Comparison of ENCODE assay signal across 8 mouse cellular contexts in genomic region chr17:12031203-12031942, GRCm38 (mm10).
DNase-seq lines count a peak whose midpoint lies in the region; ATAC-seq and TF ChIP-seq lines count a peak whose summit lies in the region.

No protein-coding gene starts in this region.

- no peak overlapping the region for H3K9ac ChIP-seq in forebrain, postnatal 0 days
- no peak overlapping the region for H3K9ac ChIP-seq in hindbrain, embryonic 12.5 days
- no peak overlapping the region for H3K9ac ChIP-seq in lung, embryonic 16.5 days (ENCODE audit: low read length)

- peak; percentile 75 for TF ChIP-seq CTCF in forebrain, postnatal 0 days (IDR thresholded peaks at IDR 0.05; ENCODE audit: low read depth)

- no peaks in the 10 kb centered on the region for H3K27me3 ChIP-seq in forebrain, postnatal 0 days (ENCODE audit: insufficient read depth, low read length)
- no peaks in the 10 kb centered on the region for H3K27me3 ChIP-seq in hindbrain, embryonic 12.5 days
- no peaks in the 10 kb centered on the region for H3K27me3 ChIP-seq in lung, embryonic 16.5 days (ENCODE audit: control insufficient read depth, insufficient read depth, low read depth, low read length)

- H3K27ac ChIP-seq in forebrain, postnatal 0 days (ENCODE audit: low read depth, low read length) = no peak overlapping the region
- H3K27ac ChIP-seq in hindbrain, embryonic 12.5 days = peak overlapping the region; percentile 35; the same call in 1 of the 2 replicates
- no peak overlapping the region for H3K27ac ChIP-seq in lung, embryonic 16.5 days (ENCODE audit: low read length)

- no peak overlapping the region for H3K4me3 ChIP-seq in forebrain, postnatal 0 days (ENCODE audit: low read depth, low read length)
- H3K4me3 ChIP-seq in hindbrain, embryonic 12.5 days = 0 out of 2 replicates have a peak overlapping the region, but pooled peaks have one; percentile 6
- no peak overlapping the region for H3K4me3 ChIP-seq in lung, embryonic 16.5 days (ENCODE audit: low read length)

- no peaks in the 10 kb centered on the region for H3K9me3 ChIP-seq in forebrain, postnatal 0 days (ENCODE audit: low read length)
- H3K9me3 ChIP-seq in hindbrain, embryonic 12.5 days (replicated peaks) = no peaks in the 10 kb centered on the region
- no peaks in the 10 kb centered on the region for H3K9me3 ChIP-seq in lung, embryonic 16.5 days (ENCODE audit: control insufficient read depth, low read length)

- no peaks in the 10 kb centered on the region for H3K36me3 ChIP-seq in forebrain, postnatal 0 days (ENCODE audit: insufficient read depth)
- H3K36me3 ChIP-seq in hindbrain, embryonic 12.5 days = no peaks in the 10 kb centered on the region
- H3K36me3 ChIP-seq in lung, embryonic 16.5 days (ENCODE audit: control insufficient read depth, insufficient read depth, low read length) = no peaks in the 10 kb centered on the region

- peak; percentile 50 for DNase-seq in MEL-GATA-1-ER (ENCODE audit: extremely low read depth, low read depth)
- peak; percentile 42 for DNase-seq in cerebellum, adult 11 months
- peak; percentile 86 for DNase-seq in forebrain, postnatal 0 days
- peak; percentile 81 to 83 for DNase-seq in layer of hippocampus, postnatal 10 days (ENCODE audit: low spot score in 2 of 2)
- DNase-seq in retina, adult 2 months (ENCODE audit: low read depth, low spot score) = peak; percentile 36

- H3K4me2 ChIP-seq in forebrain, postnatal 0 days (ENCODE audit: low read depth) = peak overlapping the region; percentile 28
- H3K4me2 ChIP-seq in hindbrain, embryonic 12.5 days (replicated peaks) = peak overlapping the region; percentile 24
- 0 out of 2 replicates have a peak overlapping the region, but pooled peaks have one; percentile 15 for H3K4me2 ChIP-seq in lung, embryonic 16.5 days (ENCODE audit: low read depth, low read length)

- ATAC-seq in forebrain, postnatal 0 days = peak; percentile 80
- peak; percentile 66 for ATAC-seq in hindbrain, embryonic 12.5 days (ENCODE audit: low FRiP score)
- peak; percentile 17; the same call in 1 of the 2 replicates for ATAC-seq in lung, embryonic 16.5 days (ENCODE audit: low read depth)
- ATAC-seq in erythroblast, adult 5-6 weeks (replicated peaks; ENCODE audit: low FRiP score, poor library complexity, severe bottlenecking) = no peak

- no peaks in the 10 kb centered on the region; the same call in 1 of the 2 replicates for H3K4me1 ChIP-seq in forebrain, postnatal 0 days (ENCODE audit: insufficient read depth)
- peaks cover 20% of the 10 kb centered on the region for H3K4me1 ChIP-seq in hindbrain, embryonic 12.5 days
- peaks cover 9% of the 10 kb centered on the region; the same call in 1 of the 2 replicates for H3K4me1 ChIP-seq in lung, embryonic 16.5 days (replicated peaks; ENCODE audit: control insufficient read depth, insufficient read depth, low read length)

- WGBS in forebrain, postnatal 0 days = 0% methylated on average over 10 of the region's 10 CpGs
- 1% methylated on average over 10 of the region's 10 CpGs for WGBS in hindbrain, embryonic 12.5 days
- WGBS in lung, embryonic 16.5 days = under 1% methylated on average over 10 of the region's 10 CpGs

Comparison
In these comparisons a context has a peak if more than half of its experiments do, and no peak if none do; other contexts are left out.
1. DNase-seq: peak in every context shown above with its lines; median percentile 86 in forebrain, postnatal 0 days; 82 in layer of hippocampus, postnatal 10 days; 50 in MEL-GATA-1-ER; 42 in cerebellum, adult 11 months; 36 in retina, adult 2 months.